Comparison of ENCODE assay signal across 9 mouse cellular contexts in genomic region chr12:75352410-75352809, GRCm38 (mm10). TPM values are rescaled to one million over a fixed set of nuclear protein-coding genes. Genes with fewer than 3 reads are reported as not detected.
DNase-seq lines count a peak whose midpoint lies in the region; ATAC-seq lines count a peak whose summit lies in the region.
"Had no signal": no experiment of that assay in that cellular context is flagged by ENCODE, and none has a peak within 500 bp of the region (broad histone marks: within the 10 kb centered on the region; RNA-seq: fewer than 3 reads in every experiment).

No protein-coding gene starts in this region.

- ATAC-seq in kidney, embryonic 16.5 days (ENCODE audit: low FRiP score, low TSS enrichment): peak; percentile 90
- no peak for ATAC-seq in forebrain, embryonic 13.5 days

- no peaks in the 10 kb centered on the region for H3K9me3 ChIP-seq in heart, embryonic 10.5 days
- no peaks in the 10 kb centered on the region for H3K9me3 ChIP-seq in kidney, embryonic 16.5 days (ENCODE audit: low read length)
- no peaks in the 10 kb centered on the region for H3K9me3 ChIP-seq in forebrain, embryonic 13.5 days (replicated peaks)
- H3K9me3 ChIP-seq: lung, embryonic 15.5 days had no signal

- intact Hi-C loops in gastrocnemius, postnatal 14 days (cut with DNase I; ENCODE audit: low total_unique reads): no loop called here

- no peaks in the 10 kb centered on the region for H3K4me1 ChIP-seq in heart, embryonic 10.5 days
- peaks cover 15% of the 10 kb centered on the region; the same call in 1 of the 2 replicates for H3K4me1 ChIP-seq in kidney, embryonic 16.5 days (ENCODE audit: insufficient read depth, low read length)
- no peaks in the 10 kb centered on the region for H3K4me1 ChIP-seq in forebrain, embryonic 13.5 days

- H3K27me3 ChIP-seq in heart, embryonic 10.5 days (ENCODE audit: insufficient read depth, poor library complexity, severe bottlenecking): no peaks in the 10 kb centered on the region
- no peaks in the 10 kb centered on the region for H3K27me3 ChIP-seq in kidney, embryonic 16.5 days (ENCODE audit: insufficient read depth, low read length)
- H3K27me3 ChIP-seq in forebrain, embryonic 13.5 days: no peaks in the 10 kb centered on the region
- H3K27me3 ChIP-seq: lung, embryonic 15.5 days had no signal

- H3K4me3 ChIP-seq in heart, embryonic 10.5 days: no peak overlapping the region
- H3K4me3 ChIP-seq in kidney, embryonic 16.5 days (ENCODE audit: low read length): no peak overlapping the region
- H3K4me3 ChIP-seq in forebrain, embryonic 13.5 days: no peak overlapping the region
- H3K4me3 ChIP-seq: lung, embryonic 15.5 days had no signal

- H3K27ac ChIP-seq in heart, embryonic 10.5 days: no peak overlapping the region; the same call in 1 of the 2 replicates
- H3K27ac ChIP-seq in kidney, embryonic 16.5 days (ENCODE audit: low read length): peak overlapping the region; percentile 35; the same call in 1 of the 2 replicates
- no peak overlapping the region for H3K27ac ChIP-seq in forebrain, embryonic 13.5 days
- H3K27ac ChIP-seq: lung, embryonic 15.5 days had no signal

- H3K36me3 ChIP-seq in heart, embryonic 10.5 days: no peaks in the 10 kb centered on the region
- H3K36me3 ChIP-seq in kidney, embryonic 16.5 days (ENCODE audit: insufficient read depth, low read length): no peaks in the 10 kb centered on the region
- H3K36me3 ChIP-seq in forebrain, embryonic 13.5 days (ENCODE audit: poor library complexity, severe bottlenecking): no peaks in the 10 kb centered on the region
- H3K36me3 ChIP-seq: lung, embryonic 15.5 days had no signal

- H3K9ac ChIP-seq in kidney, embryonic 16.5 days (replicated peaks; ENCODE audit: low read length): no peak overlapping the region
- H3K9ac ChIP-seq in forebrain, embryonic 13.5 days: no peak overlapping the region
- H3K9ac ChIP-seq: lung, embryonic 15.5 days had no signal

- peak; percentile 75 to 79 for DNase-seq in heart, adult 18-20 months
- DNase-seq in heart, embryonic 10.5 days (ENCODE audit: low spot score): no peak
- peak; percentile 71 for DNase-seq in gastrocnemius, postnatal 14 days
- peak; percentile 44 for DNase-seq in ovary, postnatal 10 days (ENCODE audit: low spot score)
- no peak for DNase-seq in adipocyte (ENCODE audit: low spot score)
- DNase-seq in layer of hippocampus, adult 9-11 months: no peak

- WGBS in heart, embryonic 10.5 days: 79% methylated on average over 6 of the region's 6 CpGs
- WGBS in kidney, embryonic 16.5 days: 20% methylated on average over 6 of the region's 6 CpGs
- 58% methylated on average over 6 of the region's 6 CpGs for WGBS in forebrain, embryonic 13.5 days

- no peak overlapping the region for H3K4me2 ChIP-seq in kidney, embryonic 16.5 days (replicated peaks; ENCODE audit: low read depth, low read length)
- H3K4me2 ChIP-seq in forebrain, embryonic 13.5 days: no peak overlapping the region
- H3K4me2 ChIP-seq: lung, embryonic 15.5 days had no signal

RNA-seq across cellular contexts. Expression of gene Rhoj, which starts 44.3 kb away (rescaled TPM):
- total RNA-seq in heart, adult 18-20 months (2021): 10 to 100 TPM; 32.4 to 35.7 TPM
- 26.0 and 29.0 TPM in 2 replicates for polyA plus RNA-seq in heart, embryonic 10.5 days (2016; fragmentation: Nextera tagmentation; extraction: Ambion mirVana)
- 10 to 100 TPM; 29.8 to 32.6 TPM for total RNA-seq in gastrocnemius, postnatal 14 days (2021)
- 57.3 and 58.3 TPM in 2 replicates for polyA plus RNA-seq in kidney, embryonic 16.5 days (2015; fragmentation: Nextera tagmentation; extraction: Ambion mirVana)
- polyA plus RNA-seq in forebrain, embryonic 13.5 days (2015; fragmentation: Nextera tagmentation; extraction: Ambion mirVana): 14.1 and 16.6 TPM in 2 replicates

Comparison
In these comparisons a context has a peak if more than half of its experiments do, and no peak if none do; other contexts are left out.
1. DNase-seq: peak in heart, adult 18-20 months (2 of 2), gastrocnemius, postnatal 14 days (single experiment) and ovary, postnatal 10 days (single experiment); none in heart, embryonic 10.5 days (single experiment), adipocyte (single experiment) and layer of hippocampus, adult 9-11 months (single experiment).